Mouse (Mus musculus) left cerebral cortex, postnatal 10 days (tissue): ENCODE measurements at regions not wholly inside any gene's neighbourhood (a gene's known extent, or its start where the extent isn't known, plus 50 kb on each side); places are given as distances from the start of the nearest gene placed in this dataset.

Source experiments
- DNase-seq, 2 experiments: peaks; one replicate each; pipeline ENCODE4 v3.0.0; 2021 to 2022; ENCODE audit warnings: low spot score in 2 of 2, mixed read lengths in 1 of 2; ENCODE audit errors: extremely low spot score in 1 of 2
- intact Hi-C: fragments of 180-260 bp; cut with DNase I; formaldehyde crosslinking; loops from one replicate; pipeline ENCODE4 v1.15.1; 2025

DNA sequence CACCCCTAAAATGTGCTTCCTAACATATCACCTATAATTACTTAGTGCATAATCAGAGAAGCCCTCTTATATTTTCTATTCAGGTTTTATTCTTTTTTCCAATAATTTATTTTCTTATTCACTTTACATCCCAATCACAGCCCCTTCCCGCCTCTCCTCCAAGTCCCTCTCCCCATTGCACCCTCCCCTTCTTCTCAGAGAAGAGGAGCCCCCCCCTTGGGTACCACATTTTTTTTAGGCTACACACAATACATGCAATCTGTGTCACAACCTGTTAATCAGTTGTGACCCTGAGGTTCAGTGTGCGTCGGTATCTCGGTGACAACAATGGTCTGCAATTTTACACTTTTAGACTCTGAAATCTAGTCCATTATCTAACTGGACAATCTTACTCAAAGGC lies 198.0 kb downstream of the Pik3r1 start:
- no peak for DNase-seq
- intact Hi-C loops: no loop called here

GRCm38 (mm10) chr13:101568985-101569631 lies 198.9 kb downstream of the Pik3r1 start:
- DNase-seq: no peak
- intact Hi-C loops: no loop called here

- intact Hi-C loops: no loop called here
- no peak for DNase-seq
Measured at GRCm38 (mm10) chr13:101565323-101565722, 202.7 kb downstream of the Pik3r1 start.

DNA sequence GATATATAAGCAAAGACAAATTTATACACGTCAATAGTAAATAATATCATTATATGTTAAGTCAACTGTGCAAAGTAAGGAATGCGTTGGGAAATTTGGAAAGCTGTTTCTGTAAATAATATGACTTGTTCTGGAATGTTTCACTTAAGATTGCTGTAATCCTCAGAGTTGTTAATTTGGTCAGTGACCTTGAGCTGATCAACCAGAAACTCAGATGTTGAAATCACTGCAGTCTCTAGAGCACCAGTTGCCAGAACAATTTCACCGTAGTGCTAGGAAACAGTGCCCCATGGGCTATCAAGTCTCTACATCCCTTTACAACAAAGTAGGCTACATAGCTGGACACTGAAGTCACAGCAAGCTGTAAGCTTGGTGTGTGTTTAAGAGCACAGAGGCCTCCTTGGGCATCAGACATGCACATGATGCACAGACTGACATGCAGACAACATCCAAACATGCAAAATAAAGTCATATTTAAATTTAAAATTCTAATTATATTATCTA lies 212.6 kb downstream of the Pik3r1 start:
- no peak for DNase-seq
- intact Hi-C loops: no loop called here

DNA sequence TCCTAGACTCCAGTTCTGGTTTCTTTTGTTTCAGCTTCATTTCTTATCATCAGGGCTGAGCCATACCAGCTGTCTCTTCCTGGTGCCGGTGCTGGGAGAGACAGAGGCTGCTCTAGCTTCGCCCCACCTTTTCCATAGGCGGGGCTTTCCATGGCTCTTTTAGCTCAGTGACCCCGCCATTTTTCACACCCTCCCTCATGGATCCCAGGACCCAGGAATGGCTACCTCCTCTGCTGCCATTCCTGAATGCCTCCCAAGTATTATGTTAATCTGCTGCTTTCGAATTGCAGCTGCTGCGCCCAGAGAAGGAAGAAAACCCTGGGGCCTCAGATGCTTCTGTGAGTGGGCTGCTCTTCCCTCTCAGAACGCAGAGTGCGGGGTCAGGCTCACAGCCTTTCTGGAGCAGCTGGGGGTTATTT lies 214.9 kb downstream of the Pik3r1 start:
- no peak for DNase-seq
- intact Hi-C loops: no loop called here

- intact Hi-C loops: no loop called here
- no peak for DNase-seq
Measured at GRCm38 (mm10) chr13:101552451-101552850, 215.6 kb downstream of the Pik3r1 start.

DNA sequence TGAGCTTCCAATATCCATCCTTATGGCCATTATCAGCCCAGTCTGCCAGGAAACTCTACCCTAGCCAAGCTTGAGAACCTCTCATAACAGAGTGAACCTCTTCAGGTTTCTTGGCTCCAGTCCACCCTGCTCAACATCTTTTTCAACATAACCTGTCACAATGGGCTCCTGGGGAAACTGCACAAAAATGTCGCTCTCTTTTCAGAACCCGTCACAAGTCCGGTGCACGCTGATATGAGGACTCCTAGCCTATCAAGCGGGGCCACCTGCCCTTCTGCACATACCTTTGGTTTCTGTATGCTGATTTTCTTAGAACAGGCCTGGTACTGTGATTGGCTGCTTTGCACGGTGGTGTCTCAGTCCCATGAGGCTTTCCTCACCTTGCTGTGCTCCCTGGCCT lies 216.9 kb downstream of the Pik3r1 start:
- intact Hi-C loops: no loop called here
- no peak for DNase-seq

GRCm38 (mm10) chr13:101550526-101550925 lies 217.5 kb downstream of the Pik3r1 start:
- intact Hi-C loops: no loop called here
- DNase-seq: no peak

DNA sequence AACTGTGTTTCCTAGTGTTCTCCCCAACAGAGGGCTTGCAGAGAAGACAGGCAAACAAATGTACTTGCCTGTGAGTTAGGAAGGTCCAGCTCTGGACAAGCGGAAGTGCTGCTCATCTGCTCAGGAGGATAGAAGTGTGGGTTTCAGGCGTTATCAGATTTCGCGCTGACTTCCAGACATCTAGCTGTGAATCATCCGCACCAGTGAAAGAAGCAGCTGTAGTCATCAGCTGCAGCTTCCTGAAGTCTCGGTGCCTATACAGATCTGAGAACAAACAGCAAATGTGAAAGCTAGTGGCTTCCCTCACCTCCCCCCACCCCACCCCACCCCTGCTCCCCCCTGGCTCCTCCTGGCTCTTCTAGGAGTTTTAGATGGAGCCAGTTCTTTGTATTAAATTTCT lies 220.1 kb downstream of the Pik3r1 start:
- intact Hi-C loops: no loop called here
- no peak for DNase-seq

DNA sequence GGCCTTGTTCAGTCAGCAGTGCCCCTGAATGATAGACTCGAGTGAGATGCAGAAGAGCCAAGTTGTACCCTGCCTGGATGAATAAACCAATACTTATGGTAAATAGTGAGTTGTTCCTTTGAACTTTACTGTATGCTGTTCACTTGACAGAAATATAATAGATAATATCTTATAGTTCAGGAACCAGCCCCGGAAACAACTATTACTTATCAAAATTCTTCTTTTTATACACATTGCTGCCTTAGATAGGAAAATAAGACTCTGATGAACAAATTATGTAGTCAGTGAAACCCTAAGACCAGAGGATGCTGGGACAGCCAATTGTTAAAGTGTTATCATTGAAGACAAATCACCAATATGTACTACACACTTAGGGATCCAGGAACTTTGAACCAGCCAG lies 220.7 kb downstream of the Pik3r1 start:
- DNase-seq: no peak
- intact Hi-C loops: no loop called here

DNA sequence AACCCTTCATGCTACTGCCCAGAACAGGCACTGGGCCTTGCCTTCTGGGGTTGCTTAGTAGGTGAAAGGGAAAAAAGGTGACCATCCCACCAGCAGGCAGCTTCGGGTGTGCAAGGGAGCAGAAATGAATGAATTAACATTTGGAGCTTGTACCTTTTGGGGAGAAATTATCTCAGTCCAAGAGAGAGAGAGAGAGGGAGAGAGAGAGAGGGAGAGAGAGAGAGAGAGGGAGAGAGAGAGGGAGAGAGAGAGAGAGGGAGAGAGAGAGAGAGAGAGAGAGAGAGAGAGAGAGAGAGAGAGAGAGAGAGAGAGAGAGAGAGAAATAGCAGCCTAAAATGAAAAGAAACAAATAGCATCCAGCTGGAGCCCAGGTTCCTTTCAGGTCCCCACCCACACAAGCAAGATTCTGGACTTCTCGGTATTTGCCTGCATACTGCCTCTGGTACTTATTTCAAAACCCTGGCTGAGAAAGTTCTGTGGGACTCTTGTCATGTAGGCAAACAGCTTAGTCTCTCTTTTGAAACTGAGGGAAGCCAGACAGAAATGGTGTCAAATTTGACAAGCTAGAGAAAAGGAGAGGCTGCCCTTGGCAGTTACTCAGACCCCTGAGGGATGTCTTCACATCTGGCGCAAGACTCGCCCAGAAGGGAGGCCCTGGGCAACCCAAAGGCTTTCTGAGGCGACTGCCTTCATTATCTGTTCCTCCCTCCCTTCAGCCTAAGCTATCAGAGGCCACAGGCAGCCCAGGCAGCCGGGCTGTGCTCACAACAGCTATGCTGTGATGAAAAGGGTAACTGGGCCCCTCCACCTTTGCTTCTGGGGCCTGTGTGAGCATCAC lies 222.5 kb downstream of the Pik3r1 start:
- no peak for DNase-seq
- intact Hi-C loops: no loop called here

DNA sequence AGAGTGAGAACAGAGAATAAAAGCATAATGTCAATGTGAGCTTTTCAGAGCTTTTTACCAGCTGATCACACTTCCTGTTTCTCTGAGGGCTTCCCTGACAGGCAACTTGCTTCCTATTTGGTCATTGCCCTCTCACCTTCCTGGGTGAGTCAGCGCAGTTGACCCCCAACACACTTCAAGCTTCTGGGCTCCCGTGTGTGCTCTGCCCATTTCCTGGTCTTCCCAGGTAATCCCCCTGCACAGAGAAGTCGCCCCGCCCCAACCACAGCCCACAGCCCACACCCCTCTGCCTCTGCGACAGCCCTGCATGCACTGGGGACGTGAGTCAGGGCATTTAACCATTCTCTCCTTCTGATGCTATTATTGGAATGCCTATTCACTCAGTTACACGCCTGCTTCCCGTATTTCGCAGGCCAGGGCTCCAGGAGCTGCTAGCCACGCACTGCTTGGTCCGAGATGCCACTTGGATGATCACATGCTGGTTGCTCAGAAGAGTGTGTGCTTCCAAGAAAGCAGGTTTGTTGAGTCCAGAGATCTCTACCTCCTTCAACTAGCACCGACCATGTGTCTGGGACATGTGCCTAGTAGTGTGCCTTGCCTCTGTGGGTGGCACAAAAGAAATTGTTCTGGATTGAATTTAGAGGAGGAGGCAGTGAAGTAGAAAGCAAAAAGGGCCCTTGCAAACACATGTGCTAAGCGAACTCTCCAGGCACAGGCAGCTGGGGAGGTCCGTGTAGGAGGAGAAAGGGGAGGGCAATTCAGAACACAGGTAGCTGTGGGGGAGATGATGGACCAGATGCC lies 227.4 kb downstream of the Pik3r1 start:
- intact Hi-C loops: no loop called here
- DNase-seq: no peak

DNA sequence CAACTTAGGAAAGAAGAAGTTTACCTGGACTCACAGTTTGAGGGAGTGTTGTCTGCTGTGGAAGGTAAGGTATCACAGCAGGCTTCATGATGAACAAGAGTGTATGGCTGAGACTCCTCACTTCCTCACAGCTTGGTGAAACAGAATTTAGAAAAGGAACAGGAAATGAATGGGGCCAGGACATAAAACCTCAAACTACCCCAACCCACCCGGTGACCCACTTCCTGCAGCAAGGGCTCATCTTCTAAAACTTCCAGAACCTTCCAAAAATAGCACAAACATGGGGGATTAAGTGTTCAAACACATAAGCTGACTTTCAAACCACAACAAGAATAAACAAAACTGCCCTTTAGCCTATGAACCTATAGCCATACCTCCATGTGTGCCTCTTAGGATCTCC lies 229.9 kb downstream of the Pik3r1 start:
- DNase-seq: no peak
- intact Hi-C loops: no loop called here

DNA sequence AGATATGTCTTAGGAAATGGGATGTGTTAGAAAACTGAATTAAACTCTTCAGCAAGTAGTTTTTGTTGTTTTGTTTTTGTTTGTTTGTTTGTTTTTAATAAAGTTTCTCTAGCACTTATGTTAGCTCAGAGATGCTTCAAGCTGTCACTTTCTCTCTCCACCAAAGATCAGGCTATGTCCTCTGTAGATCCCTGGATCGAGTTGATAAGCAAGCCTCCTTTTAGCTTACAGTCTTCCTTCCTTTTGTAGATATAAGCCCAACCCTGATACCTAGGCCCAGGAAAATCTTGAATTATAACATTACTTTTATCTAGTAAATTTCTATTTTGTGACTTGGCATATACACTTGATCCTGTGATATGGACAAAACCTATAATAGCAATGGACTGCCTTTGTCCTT lies 232.0 kb downstream of the Pik3r1 start:
- intact Hi-C loops: no loop called here
- no peak for DNase-seq

GRCm38 (mm10) chr13:101535331-101535866 lies 232.6 kb downstream of the Pik3r1 start:
- no peak for DNase-seq
- intact Hi-C loops: no loop called here

DNA sequence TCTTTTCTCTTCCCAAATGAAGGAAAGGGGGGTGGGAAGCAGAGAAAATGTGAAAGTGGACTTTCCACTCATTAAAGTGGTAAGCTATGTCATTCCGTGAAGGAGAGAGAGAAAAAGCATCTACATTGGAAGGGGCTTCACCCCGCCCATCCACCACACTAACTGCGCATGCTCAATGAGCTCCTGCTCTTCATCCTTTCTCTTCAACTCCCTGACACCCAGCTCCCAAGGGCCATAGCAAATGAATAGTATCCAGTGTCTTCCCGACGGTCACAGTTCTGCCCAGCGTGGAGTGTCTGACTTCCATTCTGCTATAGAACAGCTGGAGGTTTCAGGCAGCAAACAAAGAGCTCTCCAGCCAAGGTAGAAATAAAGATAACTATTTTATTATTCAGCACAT lies 233.5 kb downstream of the Pik3r1 start:
- intact Hi-C loops: no loop called here
- no peak for DNase-seq

DNA sequence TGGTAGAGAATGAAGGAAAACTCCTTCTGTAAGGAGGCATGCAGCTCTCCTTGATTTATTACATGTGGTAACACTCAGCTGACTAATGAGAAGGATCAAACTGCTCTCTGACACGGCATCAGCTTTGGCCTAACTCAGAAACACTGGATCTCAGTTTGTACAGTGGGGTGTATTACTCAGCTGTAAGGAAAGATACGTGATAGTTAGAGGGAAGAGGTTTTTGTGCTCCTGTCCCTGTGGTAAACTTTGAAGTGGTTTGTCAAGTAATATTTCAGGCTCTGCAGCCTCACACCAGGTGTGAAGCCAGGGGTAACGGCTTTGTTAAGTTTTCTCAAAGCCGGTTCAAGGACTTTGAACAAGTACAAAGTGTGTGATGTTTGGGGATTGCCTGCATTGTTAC lies 235.1 kb downstream of the Pik3r1 start:
- intact Hi-C loops: no loop called here
- DNase-seq: no peak

GRCm38 (mm10) chr13:101527691-101528090 lies 240.3 kb downstream of the Pik3r1 start:
- DNase-seq: no peak
- intact Hi-C loops: no loop called here

- intact Hi-C loops: no loop called here
- no peak for DNase-seq
Measured at GRCm38 (mm10) chr13:101524781-101525180, 243.2 kb downstream of the Pik3r1 start.
